Mouse (Mus musculus) spleen, adult 2 months (tissue): ENCODE results near the gene Naaladl2. TPM values are rescaled to one million over a fixed set of nuclear protein-coding genes. Genes with fewer than 3 reads are reported as not detected.

Experiments
- DNase-seq, 2 experiments: peaks; one replicate each; pipeline versions ENCODE4 v3.0.0 to v3.0.0-alpha.2; 2012 to 2021; ENCODE audit warnings: low spot score in 2 of 2, low read depth in 1 of 2
- H3K27ac ChIP-seq: fragments of 200-500 bp; 2 replicates; pipeline ENCODE4 v1.5.1; 2012; ENCODE audit warnings: low read length, inconsistent platforms; ENCODE audit not compliant: insufficient read depth
- H3K27me3 ChIP-seq: fragments of 200-500 bp; 2 replicates; pipeline ENCODE4 v1.6.1; 2012; ENCODE audit warnings: mild to moderate bottlenecking, moderate library complexity, low read length, inconsistent platforms; ENCODE audit not compliant: control insufficient read depth, insufficient read depth
- H3K36me3 ChIP-seq: fragments of 200-500 bp; 2 replicates; pipeline ENCODE4 v1.6.1; 2012; ENCODE audit warnings: mild to moderate bottlenecking, low read length, inconsistent platforms; ENCODE audit not compliant: control insufficient read depth, insufficient read depth
- H3K4me1 ChIP-seq: fragments of 200-500 bp; 2 replicates; pipeline ENCODE4 v1.6.1; 2011; ENCODE audit warnings: inconsistent platforms; ENCODE audit not compliant: control insufficient read depth, insufficient read depth, insufficient read length
- H3K4me3 ChIP-seq: fragments of 200-500 bp; 2 replicates; pipeline ENCODE4 v1.5.1; 2011; ENCODE audit warnings: mild to moderate bottlenecking, inconsistent platforms; ENCODE audit not compliant: insufficient read depth, insufficient read length; ENCODE audit errors: extremely low read depth
- CTCF ChIP-seq: fragments of 200-500 bp; IDR thresholded peaks from 2 replicates; pipeline ENCODE4 v1.5.1; 2011; ENCODE audit warnings: mild to moderate bottlenecking, inconsistent platforms; ENCODE audit not compliant: insufficient read depth, insufficient read length, insufficient replicate concordance; ENCODE audit errors: extremely low read depth
- POLR2A ChIP-seq: fragments of 200-500 bp; IDR thresholded peaks from 2 replicates; pipeline ENCODE4 v1.6.1; 2011; ENCODE audit warnings: low read depth, low read length, inconsistent platforms
- WGBS: fragments of 180-500 bp; shearing (Covaris S2); methylation state at CpG from one replicate; pipeline ENCODE4 v1.1.7; 2018; 5-methylcytosine and 5-hydroxymethylcytosine counted together
- polyA plus RNA-seq: library from polyadenylated mRNA; depleted of rRNA; stranded (reverse); fragments of >200 nt; gene quantifications from 2 replicates; pipeline ENCODE4 v1.2.3, GENCODE M21; 2012

The Naaladl2 gene
- polyA plus RNA-seq, 1 experiment, result not detected

DNA sequence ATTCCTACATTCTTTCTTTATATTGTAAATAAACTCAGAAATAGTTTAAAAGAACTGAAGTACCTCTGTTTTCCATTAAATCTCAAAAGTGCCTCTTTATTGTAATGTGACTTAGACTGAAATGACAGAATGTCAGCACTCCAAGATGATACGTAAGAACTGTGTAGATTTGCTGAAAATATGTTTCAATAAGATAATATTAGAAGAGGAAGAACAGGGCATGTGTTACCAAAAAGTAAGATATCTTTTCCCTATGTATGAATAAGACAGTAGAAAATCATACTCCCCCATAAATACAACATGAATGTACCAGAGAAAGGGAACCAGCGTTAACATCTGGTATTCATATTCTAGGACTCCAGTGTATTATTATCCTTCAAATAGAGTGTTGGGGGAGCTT, 362.4 kb downstream of the Naaladl2 start:
- TF ChIP-seq POLR2A, result no peak
- TF ChIP-seq CTCF, result no peak
- Histone ChIP-seq H3K4me3 (no peak overlapping the region), H3K4me1 (no peaks in the 10 kb centered on the region), H3K36me3 (no peaks in the 10 kb centered on the region), H3K27ac (no peak overlapping the region), H3K27me3 (no peaks in the 10 kb centered on the region)
- DNase-seq, result no peak
- 92% methylated on average over 2 of the region's 2 CpGs for WGBS

DNA sequence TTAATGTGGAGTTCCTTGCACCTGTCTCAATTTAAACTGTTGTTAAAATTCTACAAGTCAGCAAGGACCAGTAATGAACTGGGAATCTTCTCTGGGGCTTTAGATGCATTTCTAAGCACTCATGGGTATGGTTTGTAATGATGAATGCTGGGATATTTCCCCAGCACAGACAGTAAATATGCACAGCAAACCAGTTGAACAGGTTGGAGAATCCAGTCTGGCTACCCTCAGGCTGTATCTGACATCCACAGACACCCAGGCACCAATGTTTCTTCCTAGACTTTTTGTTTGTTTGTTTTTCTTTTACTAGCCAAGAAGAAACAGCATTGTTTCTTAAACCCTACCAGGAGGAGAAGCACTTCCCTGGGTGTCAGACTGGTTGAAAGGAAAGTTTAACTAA, 365.6 kb downstream of the Naaladl2 start:
- Histone ChIP-seq H3K36me3 (no peaks in the 10 kb centered on the region), H3K27me3 (no peaks in the 10 kb centered on the region), H3K4me3 (no peak overlapping the region), H3K27ac (no peak overlapping the region), H3K4me1 (no peaks in the 10 kb centered on the region)
- DNase-seq, result no peak
- TF ChIP-seq CTCF (no peak), POLR2A (no peak)

DNA sequence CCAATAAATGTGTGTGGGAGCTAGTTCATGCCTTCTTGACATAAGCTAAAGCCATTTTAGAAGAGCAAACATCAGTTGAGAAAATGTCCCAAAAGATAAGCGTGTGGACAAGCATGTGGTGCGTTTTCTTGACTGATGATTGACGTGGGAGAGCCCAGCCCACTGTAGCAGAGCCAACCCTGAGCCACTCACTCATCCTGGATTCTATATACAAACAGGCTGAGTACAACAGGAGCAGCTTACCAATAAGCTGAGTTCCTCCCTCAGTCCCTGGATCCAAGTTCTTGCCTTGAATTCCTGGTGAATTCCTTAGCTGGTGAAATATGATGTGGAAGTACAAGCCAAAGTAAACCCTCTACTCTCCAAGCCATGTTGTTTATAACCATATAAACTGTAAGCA, 395.0 kb downstream of the Naaladl2 start:
- DNase-seq, result no peak
- no peak overlapping the region for H3K4me3 ChIP-seq
- TF ChIP-seq CTCF (no peak), POLR2A (no peak)
- no peaks in the 10 kb centered on the region for H3K27me3 ChIP-seq
- H3K4me1 ChIP-seq, result no peaks in the 10 kb centered on the region
- WGBS, result 76% methylated on average over 3 of the region's 3 CpGs
- no peak overlapping the region for H3K27ac ChIP-seq
- no peaks in the 10 kb centered on the region for H3K36me3 ChIP-seq

DNA sequence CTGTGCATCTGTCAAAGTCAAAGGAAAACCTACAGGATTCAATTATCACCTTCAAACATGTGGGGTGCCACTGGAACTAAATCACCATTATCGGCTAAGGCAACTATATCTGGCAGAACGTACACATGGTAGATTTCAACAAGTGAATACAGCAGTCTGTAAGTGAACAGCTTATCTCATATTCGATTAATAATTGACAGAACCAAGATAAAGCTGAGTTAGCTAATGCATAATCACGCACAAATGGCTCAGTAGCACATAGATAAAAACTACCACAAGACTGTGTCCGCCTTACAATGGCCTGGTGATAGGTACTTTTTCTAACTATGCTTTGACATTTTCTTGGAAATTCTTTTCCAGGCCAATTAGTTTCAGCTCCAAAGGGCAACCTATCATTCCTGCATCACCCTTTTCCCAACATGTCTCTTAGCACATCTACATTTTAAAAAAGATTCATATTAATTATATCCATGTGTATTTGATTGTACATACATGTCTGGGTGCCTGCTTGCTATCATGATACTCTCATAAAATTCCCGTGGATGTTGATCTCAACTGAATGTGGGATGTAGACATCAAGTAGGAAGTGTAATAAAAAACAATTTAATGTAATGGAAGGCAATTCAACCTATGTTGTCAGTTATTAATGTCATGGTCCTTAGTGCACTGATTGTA, 396.7 kb downstream of the Naaladl2 start:
- no peaks in the 10 kb centered on the region for H3K27me3 ChIP-seq
- H3K4me1 ChIP-seq, result no peaks in the 10 kb centered on the region
- no peaks in the 10 kb centered on the region for H3K36me3 ChIP-seq
- 83% methylated on average over 6 of the region's 6 CpGs for WGBS
- DNase-seq, result no peak
- TF ChIP-seq CTCF (no peak), POLR2A (no peak)
- no peak overlapping the region for H3K4me3 ChIP-seq
- no peak overlapping the region for H3K27ac ChIP-seq

DNA sequence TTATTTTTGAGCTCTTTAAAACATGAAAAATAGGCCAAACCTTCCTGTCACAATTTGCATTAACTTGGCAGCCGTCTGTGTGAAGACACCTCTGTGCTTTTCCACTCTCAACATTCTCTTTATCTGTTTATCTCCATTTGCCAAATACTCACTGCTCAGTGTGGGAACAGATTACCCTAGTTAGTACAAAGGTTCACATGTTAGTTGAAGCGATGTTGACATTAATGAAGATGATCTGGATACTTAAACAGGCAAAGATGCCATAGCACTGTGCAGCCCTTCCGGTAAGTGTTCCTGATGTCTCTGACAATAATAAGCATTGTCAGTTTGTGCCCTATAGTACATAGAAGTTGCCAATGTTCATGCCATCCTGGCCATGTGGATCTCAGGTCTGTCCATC, 400.1 kb downstream of the Naaladl2 start:
- Histone ChIP-seq H3K4me3 (no peak overlapping the region), H3K4me1 (no peaks in the 10 kb centered on the region), H3K36me3 (no peaks in the 10 kb centered on the region), H3K27me3 (no peaks in the 10 kb centered on the region), H3K27ac (no peak overlapping the region)
- 81% methylated on average over 3 of the region's 3 CpGs for WGBS
- TF ChIP-seq CTCF (no peak), POLR2A (no peak)
- DNase-seq, result no peak

DNA sequence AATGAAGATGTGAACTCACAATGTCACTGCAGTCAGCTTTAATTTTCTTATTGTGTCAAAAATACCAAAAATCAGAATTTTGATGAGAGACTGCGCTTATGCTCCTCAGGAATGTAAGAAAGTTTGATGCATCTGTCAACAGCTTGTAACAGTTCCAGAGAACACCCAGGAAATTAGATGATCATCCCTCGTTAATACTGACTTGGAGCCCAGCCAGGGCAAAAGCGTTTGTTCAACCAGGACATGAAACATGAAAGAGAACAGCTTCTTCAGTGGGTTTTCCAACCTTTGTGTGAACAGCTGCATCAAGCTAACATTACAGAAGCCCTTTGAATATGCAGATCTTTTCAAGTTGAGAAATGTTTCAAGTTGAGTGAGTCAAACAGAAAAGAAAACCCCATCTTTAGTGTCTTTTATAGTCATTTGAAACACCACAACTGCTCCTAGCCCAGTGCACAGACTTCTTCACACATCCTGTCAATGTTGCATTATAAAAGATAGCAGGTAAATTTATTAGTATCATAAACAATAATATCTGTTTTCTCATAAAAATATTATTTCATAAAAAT, 424.8 kb downstream of the Naaladl2 start:
- no peaks in the 10 kb centered on the region for H3K27me3 ChIP-seq
- H3K27ac ChIP-seq, result no peak overlapping the region
- H3K4me1 ChIP-seq, result no peaks in the 10 kb centered on the region
- H3K36me3 ChIP-seq, result no peaks in the 10 kb centered on the region
- WGBS, result 65% methylated on average over 3 of the region's 3 CpGs
- DNase-seq, result no peak
- no peak for TF ChIP-seq CTCF
- no peak for TF ChIP-seq POLR2A
- no peak overlapping the region for H3K4me3 ChIP-seq

DNA sequence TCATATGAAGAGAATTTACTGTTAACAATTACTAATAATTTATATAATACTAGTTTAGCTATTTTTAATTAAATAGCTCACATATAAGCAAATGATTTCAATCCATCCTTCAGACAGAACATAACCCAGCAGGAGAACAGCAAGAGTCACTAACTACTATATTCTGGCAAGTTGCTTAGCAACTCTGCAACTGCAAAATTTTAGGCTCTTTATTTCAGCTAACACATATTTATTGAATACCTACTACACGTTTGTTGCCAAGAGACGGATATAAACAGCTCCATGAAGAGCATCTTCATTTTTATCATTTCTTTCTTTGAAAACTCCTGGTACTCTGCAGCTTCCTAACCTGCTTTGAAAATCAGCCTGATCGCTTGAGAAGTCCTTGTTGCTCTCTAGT, 429.3 kb downstream of the Naaladl2 start:
- no peaks in the 10 kb centered on the region for H3K27me3 ChIP-seq
- H3K36me3 ChIP-seq, result no peaks in the 10 kb centered on the region
- H3K27ac ChIP-seq, result no peak overlapping the region
- H3K4me1 ChIP-seq, result no peaks in the 10 kb centered on the region
- no peak overlapping the region for H3K4me3 ChIP-seq
- TF ChIP-seq CTCF, result no peak
- TF ChIP-seq POLR2A, result no peak
- WGBS, result 85% methylated on average over 3 of the region's 3 CpGs
- DNase-seq, result no peak
